Mouse (Mus musculus) mesoderm, embryonic 11.5 days (tissue): ENCODE measurements at regions not wholly inside any gene's neighbourhood (a gene's known extent, or its start where the extent isn't known, plus 50 kb on each side); places are given as distances from the start of the nearest gene placed in this dataset.

Source experiments
- DNase-seq: peaks from one replicate; pipeline ENCODE4 v3.0.0-alpha.2; 2012; ENCODE audit warnings: low read depth, low spot score

- peak; percentile 1 for DNase-seq
Measured at GRCm38 (mm10) chr19:51860666-51861065, 403.4 kb upstream of the Ins1 start.

- no peak for DNase-seq
Measured at GRCm38 (mm10) chr19:51868275-51868674, 395.8 kb upstream of the Ins1 start.

- DNase-seq: no peak
Measured at GRCm38 (mm10) chr19:51869901-51870300, 394.2 kb upstream of the Ins1 start.
